Mouse (Mus musculus): ENCODE data around the gene Fbxl7.

Gene Fbxl7

GRCm38 (mm10) chr15:26895251-26895711, at the start of gene Fbxl7:
Fbxl7 (minus strand) TSS chr15:26895580.
- peak; percentile 80 for DNase-seq (ENCODE audit: low spot score)

- no peak for DNase-seq (ENCODE audit: low spot score)
These were observed 26.6 kb upstream of the Fbxl7 start for GRCm38 (mm10) chr15:26922026-26922425.

GRCm38 (mm10) chr15:26913427-26913826, 18.0 kb upstream of the Fbxl7 start:
- no peak for DNase-seq (ENCODE audit: low spot score)

GRCm38 (mm10) chr15:26895761-26896160, 381 bp upstream of the Fbxl7 start:
- DNase-seq (ENCODE audit: low spot score), result no peak

- peak; percentile 55 for DNase-seq (ENCODE audit: low spot score)
These were observed 565 bp downstream of the Fbxl7 start for GRCm38 (mm10) chr15:26894801-26895229.

GRCm38 (mm10) chr15:26894031-26894655, 1.2 kb downstream of the Fbxl7 start:
- no peak for DNase-seq (ENCODE audit: low spot score)

GRCm38 (mm10) chr15:26893136-26893535, 2.2 kb downstream of the Fbxl7 start:
- no peak for DNase-seq (ENCODE audit: low spot score)

GRCm38 (mm10) chr15:26889971-26890370, 5.4 kb downstream of the Fbxl7 start:
- DNase-seq (ENCODE audit: low spot score), result no peak

- no peak for DNase-seq (ENCODE audit: low spot score)
These were observed 7.2 kb downstream of the Fbxl7 start for GRCm38 (mm10) chr15:26888170-26888569.

- DNase-seq (ENCODE audit: low spot score), result no peak
These were observed 9.4 kb downstream of the Fbxl7 start for GRCm38 (mm10) chr15:26885979-26886378.

GRCm38 (mm10) chr15:26880212-26880956, 15.0 kb downstream of the Fbxl7 start:
- no peak for DNase-seq (ENCODE audit: low spot score)

- DNase-seq (ENCODE audit: low spot score), result peak; percentile 73
These were observed 19.7 kb downstream of the Fbxl7 start for GRCm38 (mm10) chr15:26875687-26876086.

- DNase-seq (ENCODE audit: low spot score), result no peak
These were observed 23.1 kb downstream of the Fbxl7 start for GRCm38 (mm10) chr15:26872234-26872633.

GRCm38 (mm10) chr15:26869197-26869596, 26.2 kb downstream of the Fbxl7 start:
- no peak for DNase-seq (ENCODE audit: low spot score)

GRCm38 (mm10) chr15:26867521-26867920, 27.9 kb downstream of the Fbxl7 start:
- DNase-seq (ENCODE audit: low spot score), result no peak

- DNase-seq (ENCODE audit: low spot score), result no peak
These were observed 33.2 kb downstream of the Fbxl7 start for GRCm38 (mm10) chr15:26862173-26862572.

- DNase-seq (ENCODE audit: low spot score), result peak; percentile 44
These were observed 45.8 kb downstream of the Fbxl7 start for GRCm38 (mm10) chr15:26849626-26850025.

GRCm38 (mm10) chr15:26842216-26842615, 53.2 kb downstream of the Fbxl7 start:
- no peak for DNase-seq (ENCODE audit: low spot score)

GRCm38 (mm10) chr15:26838386-26838785, 57.0 kb downstream of the Fbxl7 start:
- DNase-seq (ENCODE audit: low spot score), result no peak

- DNase-seq (ENCODE audit: low spot score), result no peak
These were observed 58.2 kb downstream of the Fbxl7 start for GRCm38 (mm10) chr15:26837200-26837599.

GRCm38 (mm10) chr15:26834415-26834814, 61.0 kb downstream of the Fbxl7 start:
- DNase-seq (ENCODE audit: low spot score), result no peak

- no peak for DNase-seq (ENCODE audit: low spot score)
These were observed 64.2 kb downstream of the Fbxl7 start for GRCm38 (mm10) chr15:26831141-26831540.

GRCm38 (mm10) chr15:26816931-26817330, 78.4 kb downstream of the Fbxl7 start:
- no peak for DNase-seq (ENCODE audit: low spot score)
